Mouse (Mus musculus) heart, embryonic 15.5 days (tissue): ENCODE measurements around the gene Pth2. TPM values are rescaled to one million over a fixed set of nuclear protein-coding genes. Genes with fewer than 3 reads are reported as not detected.

Experiments used
- ATAC-seq: fragments of 200-750 bp; cut with Nextera tagmentation; replicated peaks from 2 replicates; pipeline ENCODE4 v1.8.0; 2017; ENCODE audit warnings: low read depth, moderate TSS enrichment; ENCODE audit not compliant: insufficient number of reproducible peaks, insufficient read depth, low FRiP score
- H3K27ac ChIP-seq: fragments of 300-500 bp; sonication (generic); 2 replicates; pipeline ENCODE4 v1.5.1; 2015; ENCODE audit warnings: mild to moderate bottlenecking, inconsistent platforms
- H3K27me3 ChIP-seq: fragments of 300-500 bp; sonication (generic); 2 replicates; pipeline ENCODE4 v1.6.1; 2015; ENCODE audit warnings: inconsistent platforms
- H3K36me3 ChIP-seq: fragments of 300-500 bp; sonication (generic); 2 replicates; pipeline ENCODE4 v1.6.1; 2015; ENCODE audit warnings: mild to moderate bottlenecking, inconsistent platforms
- H3K4me1 ChIP-seq: fragments of 300-500 bp; sonication (generic); replicated peaks from 2 replicates; pipeline ENCODE4 v1.6.1; 2015; ENCODE audit warnings: inconsistent platforms
- H3K4me2 ChIP-seq: fragments of 300-500 bp; sonication (generic); 2 replicates; pipeline ENCODE4 v1.6.1; 2015; ENCODE audit warnings: inconsistent platforms, mild to moderate bottlenecking, moderate library complexity
- H3K4me3 ChIP-seq: fragments of 300-500 bp; sonication (generic); 2 replicates; pipeline ENCODE4 v1.5.1; 2015; ENCODE audit warnings: mild to moderate bottlenecking, inconsistent platforms
- H3K9ac ChIP-seq: fragments of 300-500 bp; sonication (generic); 2 replicates; pipeline ENCODE4 v1.6.1; 2015; ENCODE audit warnings: mild to moderate bottlenecking, inconsistent platforms
- H3K9me3 ChIP-seq: fragments of 300-500 bp; sonication (generic); replicated peaks from 2 replicates; pipeline ENCODE4 v1.6.1; 2016; ENCODE audit warnings: inconsistent platforms
- WGBS: fragments of 180-500 bp; shearing (Covaris S2); methylation state at CpG from one replicate; pipeline ENCODE4 v1.1.7; 2015; ENCODE audit warnings: mixed read lengths; 5-methylcytosine and 5-hydroxymethylcytosine counted together
- polyA plus RNA-seq: library from polyadenylated mRNA; unstranded; fragments of >200 nt; fragmentation: Nextera tagmentation; extraction: Ambion mirVana; gene quantifications from 2 replicates; pipeline ENCODE4 v1.2.1, GENCODE M21; 2015

The Pth2 gene
- polyA plus RNA-seq, 1 experiment from 2014 or later = not detected

DNA sequence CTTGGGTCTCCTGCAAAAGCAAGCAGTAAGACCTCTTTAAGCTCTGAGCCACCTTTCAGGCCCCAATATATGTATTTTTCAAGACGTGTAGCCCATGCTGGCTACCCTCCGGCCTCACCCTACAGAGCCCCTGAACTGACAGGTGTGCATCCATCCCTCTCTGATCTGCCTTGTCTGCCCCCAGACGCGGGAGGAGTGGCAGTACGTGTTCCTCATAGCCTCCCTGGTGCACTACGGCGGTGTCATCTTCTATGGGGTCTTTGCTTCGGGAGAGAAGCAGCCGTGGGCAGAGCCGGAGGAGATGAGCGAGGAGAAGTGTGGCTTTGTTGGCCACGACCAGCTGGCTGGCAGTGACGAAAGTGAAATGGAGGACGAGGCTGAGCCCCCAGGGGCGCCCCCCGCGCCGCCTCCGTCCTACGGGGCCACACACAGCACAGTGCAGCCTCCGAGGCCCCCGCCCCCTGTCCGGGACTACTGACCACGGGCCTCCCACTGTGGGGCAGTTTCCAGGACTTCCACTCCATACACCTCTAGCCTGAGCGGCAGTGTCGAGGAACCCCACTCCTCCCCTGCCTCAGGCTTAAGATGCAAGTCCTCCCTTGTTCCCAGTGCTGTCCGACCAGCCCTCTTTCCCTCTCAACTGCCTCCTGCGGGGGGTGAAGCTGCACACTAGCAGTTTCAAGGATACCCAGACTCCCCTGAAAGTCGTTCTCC is 6.1 kb upstream of the Pth2 start:
- ATAC-seq = peak; percentile 37; the same call in 1 of the 2 replicates

DNA sequence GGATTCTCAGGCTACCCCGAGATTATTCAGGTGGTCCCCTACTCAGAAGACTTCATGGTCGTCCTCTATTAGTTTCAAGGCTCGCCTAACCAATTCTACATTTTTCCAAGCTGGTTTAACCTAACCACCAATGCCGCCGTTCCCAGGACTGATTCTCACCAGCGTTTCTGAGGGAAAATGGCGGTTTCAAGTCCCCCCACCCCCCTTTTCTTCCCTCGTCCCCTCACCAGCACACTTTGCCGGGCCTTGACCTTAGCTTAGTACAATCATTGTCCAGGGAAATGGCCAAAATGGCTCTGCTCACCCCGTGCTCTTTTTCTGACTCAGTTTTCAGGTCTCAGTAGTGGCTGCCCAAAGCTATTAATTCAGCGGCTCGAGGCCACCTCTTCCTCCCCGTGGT is 5.4 kb upstream of the Pth2 start:
- Histone ChIP-seq H3K36me3 (no peaks in the 10 kb centered on the region), H3K4me3 (no peak overlapping the region), H3K4me1 (peaks cover 12% of the 10 kb centered on the region), H3K9me3 (peaks cover 5% of the 10 kb centered on the region), H3K4me2 (no peak overlapping the region), H3K9ac (no peak overlapping the region), H3K27me3 (peaks cover 78% of the 10 kb centered on the region), H3K27ac (no peak overlapping the region)
- no peak for ATAC-seq
- whole genome bisulfite sequencing = 7% methylated on average over 13 of the region's 13 CpGs

More for the DNA sequence above, 6.1 kb upstream of the Pth2 start:
- 4% methylated on average over 28 of the region's 29 CpGs for WGBS
- Histone ChIP-seq H3K9me3 (peaks cover 11% of the 10 kb centered on the region), H3K4me2 (no peak overlapping the region), H3K9ac (no peak overlapping the region), H3K4me1 (peaks cover 12% of the 10 kb centered on the region), H3K27me3 (peaks cover 76% of the 10 kb centered on the region), H3K36me3 (0 out of 2 replicates have a peak, but pooled peaks cover 5% of the 10 kb centered on the region), H3K4me3 (0 out of 2 replicates have a peak overlapping the region, but pooled peaks have one; percentile 6), H3K27ac (no peak overlapping the region)

DNA sequence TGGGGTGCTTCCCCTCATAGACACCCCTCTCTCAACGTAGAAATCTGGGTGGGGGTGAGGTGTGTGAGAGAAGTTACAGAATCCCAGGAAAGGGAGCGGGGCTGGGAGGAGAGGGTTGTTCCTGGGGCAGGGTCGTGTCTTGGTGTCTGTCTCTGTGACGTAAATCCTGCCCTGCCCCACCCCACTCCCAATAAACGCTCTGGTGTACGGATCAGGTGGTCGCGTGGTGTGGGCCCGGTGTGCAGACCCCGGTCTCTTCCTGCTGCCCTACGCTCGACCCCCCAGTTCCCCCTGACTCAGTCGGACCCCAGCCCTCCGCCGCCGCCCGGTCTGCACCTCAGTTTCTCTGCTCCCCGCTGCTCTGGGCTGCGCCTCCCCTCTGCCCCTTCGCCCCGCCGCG is 4.9 kb upstream of the Pth2 start:
- Histone ChIP-seq H3K27ac (no peak overlapping the region), H3K27me3 (peaks cover 83% of the 10 kb centered on the region), H3K4me2 (peak overlapping the region; percentile 45), H3K4me3 (peak overlapping the region; percentile 26), H3K4me1 (peaks cover 14% of the 10 kb centered on the region), H3K9ac (no peak overlapping the region), H3K36me3 (no peaks in the 10 kb centered on the region), H3K9me3 (peaks cover 2% of the 10 kb centered on the region; the same call in 1 of the 2 replicates)
- no peak for ATAC-seq
- WGBS = 2% methylated on average over 23 of the region's 23 CpGs

- H3K9ac ChIP-seq = no peak overlapping the region
Observed at GRCm38 (mm10) chr7:45176356-45176755, 4.4 kb upstream of the Pth2 start.

DNA sequence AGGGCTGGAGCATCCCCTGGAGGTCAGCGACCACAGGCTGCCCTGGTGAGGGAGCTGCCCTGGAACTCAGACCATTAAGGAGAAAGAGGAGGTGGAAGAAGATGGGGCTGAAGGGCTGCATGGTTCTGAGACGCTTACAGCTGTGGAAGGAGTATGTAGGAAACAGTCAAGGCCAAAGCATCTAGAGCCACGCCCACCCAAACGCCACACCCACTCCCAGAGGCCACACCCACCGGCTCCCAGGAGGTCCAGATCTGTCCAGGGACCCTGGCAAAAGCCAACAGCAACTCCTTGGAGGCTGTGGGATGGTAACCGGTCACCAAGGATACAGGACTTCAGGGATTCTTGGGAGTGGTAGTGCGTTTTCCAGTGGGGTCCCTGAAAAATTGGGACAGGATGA is 2.2 kb upstream of the Pth2 start:
- Histone ChIP-seq H3K9ac (no peak overlapping the region), H3K27ac (no peak overlapping the region), H3K4me1 (peaks cover 33% of the 10 kb centered on the region), H3K4me3 (no peak overlapping the region), H3K36me3 (no peaks in the 10 kb centered on the region), H3K27me3 (peaks cover 98% of the 10 kb centered on the region), H3K9me3 (no peaks in the 10 kb centered on the region), H3K4me2 (no peak overlapping the region)
- 26% methylated on average over 7 of the region's 7 CpGs for WGBS
- ATAC-seq = no peak

More at GRCm38 (mm10) chr7:45176356-45176755, 4.4 kb upstream of the Pth2 start:
- Histone ChIP-seq H3K36me3 (no peaks in the 10 kb centered on the region), H3K9me3 (peaks cover 2% of the 10 kb centered on the region; the same call in 1 of the 2 replicates), H3K4me3 (peak overlapping the region; percentile 26), H3K4me1 (peaks cover 18% of the 10 kb centered on the region), H3K27ac (no peak overlapping the region), H3K4me2 (peak overlapping the region; percentile 45), H3K27me3 (peaks cover 87% of the 10 kb centered on the region)
- no peak for ATAC-seq
- 4% methylated on average over 30 of the region's 31 CpGs for WGBS

GRCm38 (mm10) chr7:45179469-45179868 is 1.3 kb upstream of the Pth2 start, which contains the start of gene Gfy:
Gene Gfy, minus strand, starts transcription at chr7:45179569.
- Histone ChIP-seq H3K27me3 (peaks cover 100% of the 10 kb centered on the region), H3K4me1 (peaks cover 33% of the 10 kb centered on the region), H3K4me3 (no peak within 1 kb of the TSS), H3K27ac (no peak within 1 kb of the TSS), H3K9ac (no peak within 1 kb of the TSS), H3K36me3 (no peaks in the 10 kb centered on the region), H3K9me3 (no peaks in the 10 kb centered on the region), H3K4me2 (no peak within 1 kb of the TSS)
- ATAC-seq = no peak
- WGBS = 31% methylated on average over 7 of the region's 7 CpGs

DNA sequence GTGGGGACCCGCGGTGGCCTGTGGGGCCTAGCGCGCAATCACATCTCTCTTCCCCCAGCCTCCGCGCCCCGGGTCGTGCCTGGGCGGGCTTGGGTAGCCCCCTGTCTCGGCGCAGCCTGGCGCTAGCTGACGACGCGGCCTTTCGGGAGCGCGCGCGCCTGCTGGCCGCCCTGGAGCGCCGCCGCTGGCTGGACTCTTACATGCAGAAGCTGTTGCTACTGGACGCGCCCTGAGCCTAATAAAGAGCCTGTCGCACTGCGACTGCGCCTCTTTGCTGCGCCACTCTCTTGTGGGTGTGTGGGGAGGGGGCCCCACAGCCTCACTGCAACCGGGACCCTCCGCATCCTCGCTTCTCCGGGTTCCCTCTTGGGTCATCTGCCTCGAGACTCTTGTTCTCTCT is 745 bp downstream of the Pth2 start:
- Histone ChIP-seq H3K9ac (peak overlapping the region; percentile 40; the same call in 1 of the 2 replicates), H3K27ac (no peak overlapping the region), H3K36me3 (no peaks in the 10 kb centered on the region), H3K27me3 (peaks cover 100% of the 10 kb centered on the region), H3K4me1 (peaks cover 21% of the 10 kb centered on the region), H3K4me3 (peak overlapping the region; percentile 40), H3K9me3 (no peaks in the 10 kb centered on the region), H3K4me2 (peak overlapping the region; percentile 69)
- 5% methylated on average over 34 of the region's 35 CpGs for WGBS
- no peak for ATAC-seq

DNA sequence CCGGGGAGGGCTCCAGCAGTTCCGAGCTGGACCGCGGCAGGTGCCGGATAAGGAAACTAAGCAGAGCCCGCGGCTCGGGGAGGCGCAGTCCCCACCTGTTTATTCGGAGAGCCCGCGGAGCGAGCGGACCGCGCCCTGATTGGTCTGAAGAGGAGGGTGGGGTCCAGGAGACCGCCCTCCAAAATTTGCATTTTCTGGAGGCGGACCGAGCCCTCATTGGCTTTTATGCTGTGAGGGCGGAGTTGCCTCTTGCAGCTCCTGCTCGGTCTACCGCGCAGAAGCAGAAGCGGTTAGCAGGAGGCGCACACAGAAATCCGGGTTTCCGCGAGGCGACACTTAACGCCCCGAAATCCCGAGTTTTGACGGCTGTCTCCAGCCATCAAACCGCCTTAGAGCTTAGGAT is 1.4 kb downstream of the Pth2 start:
- no peaks in the 10 kb centered on the region for H3K36me3 ChIP-seq
- peak overlapping the region; percentile 69 for H3K4me2 ChIP-seq
- peak; percentile 83 for ATAC-seq
- H3K27ac ChIP-seq = no peak overlapping the region
- H3K9ac ChIP-seq = peak overlapping the region; percentile 43; the same call in 1 of the 2 replicates
- H3K4me3 ChIP-seq = peak overlapping the region; percentile 40
- no peaks in the 10 kb centered on the region for H3K9me3 ChIP-seq
- WGBS = 1% methylated on average over 34 of the region's 34 CpGs
- peaks cover 100% of the 10 kb centered on the region for H3K27me3 ChIP-seq
- peaks cover 21% of the 10 kb centered on the region for H3K4me1 ChIP-seq

DNA sequence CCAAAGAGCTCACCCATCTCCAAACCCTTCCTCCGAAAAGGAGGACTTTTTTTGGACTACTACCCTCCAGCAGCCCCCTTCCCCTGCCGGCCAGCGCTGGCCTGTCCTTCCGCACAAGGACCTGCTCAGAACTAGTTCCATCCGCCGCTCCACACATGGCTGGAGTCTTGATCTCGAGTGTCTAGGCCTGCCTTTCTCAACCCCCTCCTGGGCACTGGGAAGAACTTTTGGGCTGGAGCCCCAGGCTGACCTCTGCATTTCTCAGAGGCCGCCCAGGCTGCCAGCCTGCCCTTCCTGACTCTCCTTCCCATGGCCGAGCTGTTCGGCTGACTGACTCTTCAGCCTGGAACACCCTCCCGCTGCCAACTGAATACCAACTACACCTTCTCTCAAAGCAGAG is 1.8 kb downstream of the Pth2 start:
- peak overlapping the region; percentile 43; the same call in 1 of the 2 replicates for H3K9ac ChIP-seq
- peaks cover 21% of the 10 kb centered on the region for H3K4me1 ChIP-seq
- peak overlapping the region; percentile 69 for H3K4me2 ChIP-seq
- H3K27me3 ChIP-seq = peaks cover 98% of the 10 kb centered on the region
- H3K36me3 ChIP-seq = no peaks in the 10 kb centered on the region
- WGBS = 17% methylated on average over 11 of the region's 11 CpGs
- H3K4me3 ChIP-seq = peak overlapping the region; percentile 40
- H3K27ac ChIP-seq = no peak overlapping the region
- ATAC-seq = no peak
- H3K9me3 ChIP-seq = no peaks in the 10 kb centered on the region

GRCm38 (mm10) chr7:45183672-45184071 is 2.9 kb downstream of the Pth2 start:
- Histone ChIP-seq H3K9ac (no peak overlapping the region), H3K27ac (no peak overlapping the region), H3K4me3 (no peak overlapping the region), H3K27me3 (peaks cover 98% of the 10 kb centered on the region), H3K36me3 (no peaks in the 10 kb centered on the region), H3K4me1 (peaks cover 21% of the 10 kb centered on the region), H3K9me3 (no peaks in the 10 kb centered on the region), H3K4me2 (no peak overlapping the region)
- 67% methylated on average over 7 of the region's 7 CpGs for WGBS
- no peak for ATAC-seq

- 56% methylated on average over 7 of the region's 7 CpGs for WGBS
- Histone ChIP-seq H3K4me2 (no peak overlapping the region), H3K4me3 (no peak overlapping the region), H3K36me3 (no peaks in the 10 kb centered on the region), H3K27me3 (peaks cover 97% of the 10 kb centered on the region), H3K4me1 (peaks cover 19% of the 10 kb centered on the region), H3K27ac (no peak overlapping the region), H3K9ac (no peak overlapping the region), H3K9me3 (no peaks in the 10 kb centered on the region)
- ATAC-seq = no peak
Observed at GRCm38 (mm10) chr7:45185921-45186320, 5.1 kb downstream of the Pth2 start.

DNA sequence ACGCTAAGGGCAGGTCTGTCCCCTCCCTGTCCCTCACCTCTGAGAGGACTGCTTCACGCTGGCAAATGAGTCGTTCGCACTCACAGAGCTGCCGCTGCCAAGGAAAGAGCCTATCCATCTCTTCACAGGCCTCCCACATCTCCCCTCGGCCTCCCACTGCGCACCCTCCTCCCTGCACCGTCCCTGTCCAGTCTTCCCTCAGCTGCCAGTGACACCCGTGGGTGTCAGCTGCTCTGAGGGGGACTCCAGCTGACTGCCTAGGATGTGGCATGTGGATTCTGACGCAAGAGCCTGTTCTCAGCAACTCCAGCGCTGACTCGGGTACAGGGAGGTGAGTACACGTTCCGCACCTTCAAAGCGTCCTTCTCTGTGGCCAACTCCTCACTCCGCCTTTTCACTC is 8.8 kb downstream of the Pth2 start:
- no peak for ATAC-seq
- Histone ChIP-seq H3K4me2 (no peak overlapping the region), H3K27me3 (peaks cover 83% of the 10 kb centered on the region), H3K4me1 (peaks cover 9% of the 10 kb centered on the region), H3K27ac (no peak overlapping the region), H3K9me3 (no peaks in the 10 kb centered on the region), H3K36me3 (no peaks in the 10 kb centered on the region), H3K9ac (no peak overlapping the region), H3K4me3 (no peak overlapping the region)
- 55% methylated on average over 16 of the region's 16 CpGs for whole genome bisulfite sequencing
